Mouse (Mus musculus) forebrain, embryonic 13.5 days (tissue): ENCODE data around the gene Aff3. TPM values are rescaled to one million over a fixed set of nuclear protein-coding genes. Genes with fewer than 3 reads are reported as not detected.

Experiments used
- ATAC-seq: fragments of 200-750 bp; cut with Nextera tagmentation; 2 replicates; pipeline ENCODE4 v1.8.0; 2017
- H3K27ac ChIP-seq: fragments of 300-500 bp; sonication (generic); 2 replicates; pipeline ENCODE4 v1.5.1; 2015; ENCODE audit warnings: inconsistent platforms, mild to moderate bottlenecking, moderate library complexity
- H3K27me3 ChIP-seq: fragments of 300-500 bp; sonication (generic); 2 replicates; pipeline ENCODE4 v1.6.1; 2015; ENCODE audit warnings: mild to moderate bottlenecking, inconsistent platforms
- H3K36me3 ChIP-seq: fragments of 300-500 bp; sonication (generic); 2 replicates; pipeline ENCODE4 v1.6.1; 2015; ENCODE audit warnings: mild to moderate bottlenecking, inconsistent platforms; ENCODE audit not compliant: poor library complexity, severe bottlenecking
- H3K4me1 ChIP-seq: fragments of 300-500 bp; sonication (generic); 2 replicates; pipeline ENCODE4 v1.6.1; 2015; ENCODE audit warnings: inconsistent platforms
- H3K4me2 ChIP-seq: fragments of 300-500 bp; sonication (generic); 2 replicates; pipeline ENCODE4 v1.6.1; 2015; ENCODE audit warnings: inconsistent platforms, mild to moderate bottlenecking, moderate library complexity
- H3K4me3 ChIP-seq: fragments of 300-500 bp; sonication (generic); 2 replicates; pipeline ENCODE4 v1.5.1; 2015; ENCODE audit warnings: mild to moderate bottlenecking, inconsistent platforms
- H3K9ac ChIP-seq: fragments of 300-500 bp; sonication (generic); 2 replicates; pipeline ENCODE4 v1.6.1; 2015; ENCODE audit warnings: mild to moderate bottlenecking, inconsistent platforms
- H3K9me3 ChIP-seq: fragments of 300-500 bp; sonication (generic); replicated peaks from 2 replicates; pipeline ENCODE4 v1.6.1; 2016; ENCODE audit warnings: inconsistent platforms
- WGBS: fragments of 180-500 bp; shearing (Covaris S2); methylation state at CpG from one replicate; pipeline ENCODE4 v1.1.7; 2015; 5-methylcytosine and 5-hydroxymethylcytosine counted together
- polyA plus RNA-seq: library from polyadenylated mRNA; unstranded; fragments of >200 nt; fragmentation: Nextera tagmentation; extraction: Ambion mirVana; gene quantifications from 2 replicates; pipeline ENCODE4 v1.2.1, GENCODE M21; 2015

Aff3 gene
- polyA plus RNA-seq, 1 experiment from 2014 or later: 10.6 TPM

GRCm38 (mm10) chr1:38550579-38550978 lies 114.2 kb downstream of the Aff3 start:
- Histone ChIP-seq H3K4me1 (peaks cover 23% of the 10 kb centered on the region), H3K27ac (no peak overlapping the region), H3K9ac (no peak overlapping the region), H3K4me3 (no peak overlapping the region), H3K4me2 (no peak overlapping the region), H3K27me3 (no peaks in the 10 kb centered on the region), H3K36me3 (no peaks in the 10 kb centered on the region), H3K9me3 (no peaks in the 10 kb centered on the region)
- no peak for ATAC-seq
- WGBS: 84% methylated on average over 13 of the region's 13 CpGs

GRCm38 (mm10) chr1:38548671-38549661 lies 115.8 kb downstream of the Aff3 start:
- no peaks in the 10 kb centered on the region for H3K9me3 ChIP-seq
- H3K36me3 ChIP-seq: no peaks in the 10 kb centered on the region
- H3K4me3 ChIP-seq: no peak overlapping the region
- no peak for ATAC-seq
- H3K4me1 ChIP-seq: peaks cover 36% of the 10 kb centered on the region
- WGBS: 76% methylated on average over 8 of the region's 8 CpGs
- H3K27ac ChIP-seq: no peak overlapping the region
- no peaks in the 10 kb centered on the region for H3K27me3 ChIP-seq
- H3K9ac ChIP-seq: no peak overlapping the region
- H3K4me2 ChIP-seq: no peak overlapping the region

- peaks cover 29% of the 10 kb centered on the region for H3K4me1 ChIP-seq
- H3K4me2 ChIP-seq: no peak overlapping the region
These were observed 117.1 kb downstream of the Aff3 start for GRCm38 (mm10) chr1:38547685-38548084.

GRCm38 (mm10) chr1:38546696-38547095 lies 118.1 kb downstream of the Aff3 start:
- H3K27me3 ChIP-seq: no peaks in the 10 kb centered on the region
- peaks cover 29% of the 10 kb centered on the region for H3K4me1 ChIP-seq
- no peak overlapping the region for H3K4me3 ChIP-seq
- H3K36me3 ChIP-seq: no peaks in the 10 kb centered on the region
- H3K27ac ChIP-seq: no peak overlapping the region
- no peaks in the 10 kb centered on the region for H3K9me3 ChIP-seq
- no peak overlapping the region for H3K9ac ChIP-seq
- ATAC-seq: no peak
- H3K4me2 ChIP-seq: no peak overlapping the region
- 68% methylated on average over 7 of the region's 7 CpGs for WGBS

More at GRCm38 (mm10) chr1:38547685-38548084, 117.1 kb downstream of the Aff3 start:
- Histone ChIP-seq H3K36me3 (no peaks in the 10 kb centered on the region), H3K9me3 (no peaks in the 10 kb centered on the region), H3K27me3 (no peaks in the 10 kb centered on the region), H3K9ac (no peak overlapping the region), H3K4me3 (no peak overlapping the region), H3K27ac (no peak overlapping the region)
- WGBS: 87% methylated on average over 9 of the region's 9 CpGs
- no peak for ATAC-seq

GRCm38 (mm10) chr1:38545282-38545945 lies 119.3 kb downstream of the Aff3 start:
- H3K9ac ChIP-seq: no peak overlapping the region
- no peak overlapping the region for H3K4me3 ChIP-seq
- 0 out of 2 replicates have a peak, but pooled peaks have one; percentile 41 for ATAC-seq
- H3K36me3 ChIP-seq: no peaks in the 10 kb centered on the region
- no peak overlapping the region for H3K27ac ChIP-seq
- H3K4me2 ChIP-seq: no peak overlapping the region
- no peaks in the 10 kb centered on the region for H3K27me3 ChIP-seq
- H3K9me3 ChIP-seq: no peaks in the 10 kb centered on the region
- peaks cover 29% of the 10 kb centered on the region for H3K4me1 ChIP-seq
- 60% methylated on average over 12 of the region's 12 CpGs for WGBS

GRCm38 (mm10) chr1:38544501-38544900 lies 120.3 kb downstream of the Aff3 start:
- no peak for ATAC-seq
- Histone ChIP-seq H3K27ac (no peak overlapping the region), H3K4me1 (peaks cover 34% of the 10 kb centered on the region), H3K9ac (no peak overlapping the region), H3K9me3 (no peaks in the 10 kb centered on the region), H3K4me3 (no peak overlapping the region), H3K4me2 (no peak overlapping the region), H3K36me3 (no peaks in the 10 kb centered on the region), H3K27me3 (no peaks in the 10 kb centered on the region)
- WGBS: 43% methylated on average over 3 of the region's 3 CpGs

- Histone ChIP-seq H3K9me3 (no peaks in the 10 kb centered on the region), H3K4me3 (no peak overlapping the region), H3K9ac (no peak overlapping the region), H3K36me3 (peaks cover 1% of the 10 kb centered on the region; the same call in 1 of the 2 replicates), H3K27ac (no peak overlapping the region), H3K27me3 (no peaks in the 10 kb centered on the region), H3K4me1 (peaks cover 40% of the 10 kb centered on the region), H3K4me2 (no peak overlapping the region)
- ATAC-seq: no peak
- 72% methylated on average over 4 of the region's 4 CpGs for WGBS
These were observed 123.2 kb downstream of the Aff3 start for GRCm38 (mm10) chr1:38541536-38541935.

- Histone ChIP-seq H3K9me3 (no peaks in the 10 kb centered on the region), H3K27me3 (no peaks in the 10 kb centered on the region), H3K4me2 (no peak overlapping the region), H3K4me1 (peaks cover 20% of the 10 kb centered on the region), H3K36me3 (peaks cover 22% of the 10 kb centered on the region), H3K4me3 (no peak overlapping the region), H3K9ac (no peak overlapping the region), H3K27ac (no peak overlapping the region)
- no peak for ATAC-seq
- 81% methylated on average over 16 of the region's 16 CpGs for WGBS
These were observed 127.7 kb downstream of the Aff3 start for GRCm38 (mm10) chr1:38536929-38537540.

- no peaks in the 10 kb centered on the region for H3K27me3 ChIP-seq
- no peak overlapping the region for H3K4me3 ChIP-seq
- no peak for ATAC-seq
- H3K4me2 ChIP-seq: no peak overlapping the region
- H3K36me3 ChIP-seq: peaks cover 22% of the 10 kb centered on the region
- no peaks in the 10 kb centered on the region for H3K9me3 ChIP-seq
- H3K4me1 ChIP-seq: 0 out of 2 replicates have a peak, but pooled peaks cover 7% of the 10 kb centered on the region
- no peak overlapping the region for H3K27ac ChIP-seq
- 92% methylated on average over 7 of the region's 7 CpGs for WGBS
- no peak overlapping the region for H3K9ac ChIP-seq
These were observed 132.2 kb downstream of the Aff3 start for GRCm38 (mm10) chr1:38532581-38532980.

GRCm38 (mm10) chr1:38528607-38529006 lies 136.1 kb downstream of the Aff3 start:
- no peaks in the 10 kb centered on the region for H3K27me3 ChIP-seq
- H3K4me1 ChIP-seq: 0 out of 2 replicates have a peak, but pooled peaks cover 6% of the 10 kb centered on the region
- H3K36me3 ChIP-seq: peaks cover 25% of the 10 kb centered on the region
- no peak overlapping the region for H3K9ac ChIP-seq
- WGBS: 93% methylated on average over 5 of the region's 5 CpGs
- no peak overlapping the region for H3K4me3 ChIP-seq
- H3K4me2 ChIP-seq: no peak overlapping the region
- H3K27ac ChIP-seq: no peak overlapping the region
- no peaks in the 10 kb centered on the region for H3K9me3 ChIP-seq
- ATAC-seq: no peak

GRCm38 (mm10) chr1:38526568-38526967 lies 138.2 kb downstream of the Aff3 start:
- WGBS: 95% methylated on average over 5 of the region's 5 CpGs
- Histone ChIP-seq H3K9me3 (no peaks in the 10 kb centered on the region), H3K4me3 (no peak overlapping the region), H3K4me1 (0 out of 2 replicates have a peak, but pooled peaks cover 4% of the 10 kb centered on the region), H3K27ac (no peak overlapping the region), H3K4me2 (no peak overlapping the region), H3K36me3 (peaks cover 25% of the 10 kb centered on the region), H3K27me3 (no peaks in the 10 kb centered on the region), H3K9ac (no peak overlapping the region)
- ATAC-seq: no peak

GRCm38 (mm10) chr1:38521651-38522050 lies 143.1 kb downstream of the Aff3 start:
- Histone ChIP-seq H3K27ac (no peak overlapping the region), H3K4me3 (no peak overlapping the region), H3K27me3 (no peaks in the 10 kb centered on the region), H3K4me1 (no peaks in the 10 kb centered on the region), H3K4me2 (no peak overlapping the region), H3K36me3 (peaks cover 31% of the 10 kb centered on the region), H3K9me3 (no peaks in the 10 kb centered on the region; the same call in 1 of the 2 replicates), H3K9ac (no peak overlapping the region)
- 96% methylated on average over 11 of the region's 11 CpGs for WGBS
- no peak for ATAC-seq
